Mouse (Mus musculus) thymus, postnatal 10 days (tissue): ENCODE results near the gene Tbc1d1.

Experiments
- DNase-seq, 2 experiments: peaks; one replicate each; pipeline ENCODE4 v3.0.0; 2021; ENCODE audit warnings: low spot score in 2 of 2

Tbc1d1 gene

GRCm38 (mm10) chr5:64206875-64207274 is 50.8 kb downstream of the Tbc1d1 start:
- no peak for DNase-seq

DNA sequence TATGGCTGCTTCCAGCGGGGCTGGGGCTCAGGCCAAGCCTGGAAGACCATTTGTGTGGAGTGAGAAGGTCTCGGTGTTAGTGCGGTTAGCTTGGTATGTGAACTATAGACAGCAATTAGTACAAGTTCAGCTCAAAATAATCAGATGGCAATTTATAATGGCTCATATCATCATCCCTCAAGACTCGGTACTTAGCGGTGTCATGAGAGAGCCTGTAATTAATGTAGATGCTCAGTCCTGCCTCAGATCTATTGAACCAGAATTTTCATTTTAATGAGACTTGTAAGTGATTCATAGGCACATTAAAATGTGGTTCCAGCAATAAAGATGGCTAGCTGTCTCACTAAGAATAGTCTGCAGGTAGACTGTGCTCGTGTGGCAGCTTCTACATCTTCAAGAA is 51.7 kb downstream of the Tbc1d1 start:
- DNase-seq, result no peak

GRCm38 (mm10) chr5:64210817-64211216 is 54.7 kb downstream of the Tbc1d1 start:
- no peak for DNase-seq

- no peak for DNase-seq
These were observed 55.2 kb downstream of the Tbc1d1 start for GRCm38 (mm10) chr5:64211284-64211683.

DNA sequence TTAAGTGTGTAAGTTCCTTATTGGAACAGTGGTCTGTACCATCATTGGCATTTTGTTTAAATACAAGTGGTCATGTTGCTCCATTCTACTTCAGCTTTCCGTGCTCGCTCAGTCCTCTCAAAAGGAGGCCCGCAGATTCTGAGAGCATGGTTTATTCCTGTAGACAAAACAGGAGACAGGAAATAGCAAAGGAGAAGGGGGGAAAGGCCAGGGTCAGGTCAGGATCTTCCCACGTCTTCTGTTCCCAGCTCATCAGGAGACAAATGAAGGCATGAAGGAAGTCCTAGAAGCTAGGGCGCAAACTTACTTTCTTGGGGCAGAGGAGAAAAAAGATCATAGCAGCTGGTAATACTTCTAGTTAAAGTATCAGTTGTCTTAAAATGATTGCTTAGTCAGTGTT is 56.1 kb downstream of the Tbc1d1 start:
- DNase-seq, result no peak

- no peak for DNase-seq
These were observed 56.5 kb downstream of the Tbc1d1 start for GRCm38 (mm10) chr5:64212619-64213018.

DNA sequence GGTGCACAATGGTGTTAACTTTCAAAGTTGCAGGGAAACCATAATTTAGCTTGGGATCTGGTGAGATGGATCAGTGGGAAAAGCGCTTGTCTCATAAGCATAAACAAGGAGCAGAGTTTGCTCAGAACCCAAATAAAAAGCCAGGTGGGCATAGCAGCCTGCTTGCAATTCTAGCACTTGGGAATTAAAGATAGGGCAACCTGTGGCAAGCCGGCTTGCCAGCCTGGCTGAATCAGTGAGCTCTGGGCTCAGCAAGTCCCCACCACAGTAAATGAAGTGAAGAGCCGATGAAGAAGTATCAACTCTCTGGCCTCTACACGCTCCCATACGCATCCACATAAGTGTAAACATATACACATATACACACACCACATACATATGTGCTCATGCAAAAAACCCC is 59.7 kb downstream of the Tbc1d1 start:
- DNase-seq, result no peak

DNA sequence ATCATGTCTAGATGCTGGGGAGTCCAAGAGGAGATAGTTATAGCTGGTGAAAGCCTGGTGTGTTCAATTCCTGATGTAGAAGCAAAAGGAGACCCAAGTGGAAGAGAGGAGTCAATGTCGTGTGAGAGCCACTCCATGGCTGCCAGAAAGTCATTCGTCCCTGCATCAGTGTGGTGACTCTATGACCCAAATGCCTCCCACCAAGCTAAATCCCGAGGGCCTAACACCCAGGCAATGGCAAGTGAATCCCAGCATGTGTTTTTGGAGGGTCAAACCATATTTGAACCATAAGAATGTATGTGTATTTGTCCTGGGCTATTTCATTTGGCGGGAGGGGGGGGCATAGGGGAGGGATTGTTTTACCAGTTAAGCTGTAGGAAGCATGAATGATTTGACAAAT is 60.2 kb downstream of the Tbc1d1 start:
- no peak for DNase-seq

DNA sequence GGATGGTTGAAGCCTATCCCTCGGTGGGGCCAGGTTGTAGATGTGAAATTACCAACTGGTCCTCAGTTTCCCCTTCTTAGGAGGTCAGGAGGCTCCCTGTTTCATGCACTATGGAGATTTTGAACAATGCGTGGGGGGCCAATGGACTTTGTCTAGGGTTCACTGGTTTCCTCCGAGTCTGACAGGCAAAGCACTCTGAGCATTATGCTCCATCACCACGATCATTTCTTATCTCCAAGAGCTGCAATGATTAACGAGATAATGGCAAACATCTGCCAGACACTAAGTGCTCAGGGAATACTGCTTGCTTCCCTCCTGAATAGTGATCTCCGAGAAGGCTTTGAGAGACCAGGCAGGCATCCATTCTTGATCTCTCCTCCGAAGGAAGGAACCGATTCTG is 61.2 kb downstream of the Tbc1d1 start:
- DNase-seq, result no peak

- DNase-seq, result peak; percentile 35 to 40
These were observed 61.9 kb downstream of the Tbc1d1 start for GRCm38 (mm10) chr5:64217816-64218602.

DNA sequence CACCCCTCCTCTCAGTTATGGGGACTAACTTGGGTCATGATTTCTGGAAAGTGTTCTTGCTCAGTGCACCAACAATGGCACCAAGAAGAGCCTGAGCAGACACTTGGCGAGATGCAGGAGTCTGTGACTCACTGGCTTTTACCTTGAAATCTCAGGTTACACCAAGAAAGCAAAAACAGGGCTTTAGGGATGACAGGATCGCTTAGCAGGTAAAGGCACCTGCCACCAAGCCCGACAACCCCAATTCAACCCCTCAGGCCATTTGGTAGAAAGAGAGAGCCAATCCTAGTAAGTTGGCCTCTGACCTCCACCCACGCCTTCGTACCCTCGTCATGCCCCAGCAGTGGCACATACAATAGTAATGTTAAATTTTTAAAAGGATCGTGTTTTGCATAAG is 62.5 kb downstream of the Tbc1d1 start:
- DNase-seq, result no peak

DNA sequence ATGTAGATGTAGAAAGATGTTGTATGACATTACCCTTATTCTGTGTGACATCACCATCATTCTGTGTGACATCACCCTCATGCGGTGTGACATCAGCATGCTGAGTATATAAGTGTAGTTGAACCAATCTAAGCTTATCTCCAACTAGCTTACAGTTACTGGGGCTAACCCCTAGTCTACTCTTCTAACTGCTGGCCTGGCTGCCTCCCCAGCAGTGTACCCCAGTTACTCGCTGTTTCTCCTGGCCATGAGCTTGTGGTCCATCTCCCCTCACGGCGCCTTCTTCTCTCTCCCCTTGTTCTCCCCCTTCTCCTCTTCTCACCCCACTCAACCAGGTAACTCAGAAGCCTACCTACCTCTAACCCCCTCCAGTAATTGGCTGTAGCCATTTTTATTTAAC is 64.7 kb downstream of the Tbc1d1 start:
- DNase-seq, result no peak

GRCm38 (mm10) chr5:64224735-64225425 is 68.8 kb downstream of the Tbc1d1 start:
- DNase-seq, result no peak

GRCm38 (mm10) chr5:64228252-64228651 is 72.1 kb downstream of the Tbc1d1 start:
- no peak for DNase-seq

DNA sequence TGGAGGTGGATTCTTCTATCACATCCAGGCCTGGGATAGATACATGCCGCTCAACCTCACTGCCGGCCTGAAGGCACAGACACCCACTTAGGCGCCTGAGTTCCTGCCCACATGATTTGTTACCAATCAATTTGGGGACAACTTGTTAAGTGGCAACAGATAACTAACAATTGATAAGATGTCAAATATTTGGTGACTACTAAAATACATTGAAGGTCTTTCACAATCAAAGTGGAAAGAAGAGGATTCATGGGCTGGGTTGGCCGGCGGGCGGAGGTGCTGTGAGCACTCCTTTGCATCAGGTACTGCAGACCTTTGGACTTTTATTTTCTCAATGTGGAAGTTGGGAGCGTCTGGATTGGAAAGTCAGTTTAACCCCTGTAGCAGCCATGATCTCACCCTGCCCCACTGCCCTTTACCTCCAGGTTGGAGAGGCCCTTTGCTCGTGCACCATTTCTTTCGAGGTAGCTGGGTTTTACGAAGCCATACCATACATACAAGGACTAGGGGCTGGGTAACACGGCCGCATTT is 73.3 kb downstream of the Tbc1d1 start:
- peak in 1 of 2 experiments; percentile 14 for DNase-seq

DNA sequence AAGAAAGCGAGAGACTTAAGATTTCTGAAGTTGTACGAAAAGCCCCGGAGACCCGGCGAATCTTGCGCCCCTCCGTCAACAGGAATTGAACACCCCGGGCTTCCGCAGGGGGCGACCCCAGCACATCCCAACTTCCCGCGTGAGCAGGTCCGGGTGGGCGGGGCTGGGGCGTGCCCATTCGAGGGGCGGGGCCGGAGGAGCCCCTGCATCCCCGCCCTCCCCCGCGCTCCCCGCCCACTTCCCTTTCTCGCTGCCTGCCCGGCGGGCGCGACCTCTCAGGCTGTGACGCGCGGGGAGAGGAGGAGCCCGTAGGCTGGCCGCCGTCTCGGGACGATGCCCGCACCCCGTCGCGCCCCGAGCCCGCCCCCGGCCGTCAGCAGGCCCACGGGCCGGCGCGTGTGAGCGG is 74.0 kb downstream of the Tbc1d1 start:
- DNase-seq, result peak; percentile 88 to 91

GRCm38 (mm10) chr5:64230507-64231041 is 74.5 kb downstream of the Tbc1d1 start:
- peak; percentile 47 to 58 for DNase-seq

GRCm38 (mm10) chr5:64232872-64233271 is 76.8 kb downstream of the Tbc1d1 start:
- DNase-seq, result no peak

DNA sequence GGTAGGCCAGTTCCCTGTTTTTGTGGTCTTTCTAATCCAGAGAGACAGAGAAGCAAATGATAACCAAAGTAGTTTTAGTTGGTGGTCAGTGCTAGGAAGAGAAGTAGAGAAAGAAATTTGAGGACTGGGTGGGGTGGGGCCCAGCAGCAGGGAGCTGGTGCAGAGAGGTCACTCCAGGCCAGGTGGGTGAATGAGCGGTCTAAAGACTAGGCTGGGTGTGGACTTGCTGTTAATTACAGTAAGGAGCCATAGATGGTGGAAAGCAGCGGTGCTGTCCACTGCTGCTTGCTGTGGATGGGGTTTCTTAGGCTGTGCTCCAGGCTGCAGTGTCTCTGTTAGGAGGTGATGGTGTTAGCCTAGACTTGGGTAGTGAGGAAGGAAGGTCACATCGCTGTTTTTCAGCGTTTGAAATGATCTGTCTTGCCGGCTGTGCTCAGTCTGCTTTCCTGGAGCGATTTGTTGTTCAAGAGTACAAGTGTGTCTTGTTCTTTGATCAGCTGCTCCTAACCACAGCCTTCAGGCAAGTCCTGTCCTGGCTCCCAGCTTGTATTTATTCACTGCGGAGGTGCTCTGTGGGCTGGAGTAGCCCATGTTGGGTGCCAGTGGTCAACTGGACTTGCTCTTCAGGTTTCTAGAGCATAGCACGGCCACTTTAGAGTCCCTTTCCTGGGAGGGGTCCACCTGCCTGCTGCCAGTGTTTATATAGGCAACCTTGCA is 78.3 kb downstream of the Tbc1d1 start:
- peak in 1 of 2 experiments; percentile 18 for DNase-seq

DNA sequence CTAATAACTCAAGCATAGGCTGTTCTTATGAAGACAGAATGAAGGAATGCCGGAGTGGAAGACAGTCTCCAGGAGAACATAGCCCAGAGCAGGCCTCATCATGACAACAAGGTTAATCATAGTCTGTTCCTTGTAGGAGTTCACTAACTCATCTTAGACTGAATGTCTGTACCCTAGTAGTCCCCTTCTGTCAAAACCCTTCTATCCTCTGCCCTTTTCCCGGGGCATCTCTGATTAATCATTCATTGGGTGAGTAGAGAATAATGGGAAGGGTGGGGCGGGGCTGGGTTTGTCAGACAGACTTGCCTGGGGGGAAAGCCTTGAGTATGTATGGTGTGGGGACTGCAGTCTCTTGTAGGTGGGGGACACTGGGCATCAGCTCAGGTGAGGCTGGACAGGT is 79.1 kb downstream of the Tbc1d1 start:
- DNase-seq, result no peak

- DNase-seq, result no peak
These were observed 80.5 kb downstream of the Tbc1d1 start for GRCm38 (mm10) chr5:64236561-64236960.

DNA sequence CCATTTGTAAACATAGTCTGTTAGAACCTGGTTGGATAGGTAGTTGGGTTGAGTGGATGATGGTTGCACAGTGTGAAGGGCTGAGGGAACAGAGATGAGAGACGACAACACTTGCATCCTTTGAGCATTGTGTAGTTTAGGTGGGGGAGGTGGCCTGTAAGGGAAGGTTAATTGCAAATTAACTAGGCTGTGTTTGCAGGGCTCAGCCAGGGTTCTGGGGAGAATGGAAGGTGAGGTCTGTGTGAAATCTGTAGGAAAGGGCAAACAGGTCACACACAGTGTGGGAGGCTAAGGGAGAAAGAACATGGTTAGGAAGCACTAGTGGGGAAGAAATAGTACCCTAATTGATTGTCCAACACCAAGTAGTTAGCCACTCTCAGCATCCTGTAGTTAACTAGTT is 81.2 kb downstream of the Tbc1d1 start:
- no peak for DNase-seq
